17 mouse cellular contexts compared by ENCODE assay signal in genomic region chr9:108266261-108266935, GRCm38 (mm10). TPM values are rescaled to one million over a fixed set of nuclear protein-coding genes. Genes with fewer than 3 reads are reported as not detected.
DNase-seq lines count a peak whose midpoint lies in the region; ATAC-seq and TF ChIP-seq lines count a peak whose summit lies in the region.
"Had no signal": no experiment of that assay in that cellular context is flagged by ENCODE, and none has a peak within 500 bp of the region (broad histone marks: within the 10 kb centered on the region; RNA-seq: fewer than 3 reads in every experiment).

No protein-coding gene starts in this region.

- no peak overlapping the region for H3K4me2 ChIP-seq in heart, embryonic 11.5 days
- H3K4me2 ChIP-seq in forebrain, embryonic 14.5 days (ENCODE audit: low read length) = no peak overlapping the region
- H3K4me2 ChIP-seq: liver, embryonic 11.5 days; midbrain, embryonic 11.5 days; stomach, embryonic 15.5 days had no signal

- H3K27me3 ChIP-seq in heart, embryonic 11.5 days (ENCODE audit: control insufficient read depth, insufficient read depth, low read length) = no peaks in the 10 kb centered on the region
- H3K27me3 ChIP-seq in spleen, adult 2 months (ENCODE audit: control insufficient read depth, insufficient read depth, low read length) = no peaks in the 10 kb centered on the region
- no peaks in the 10 kb centered on the region for H3K27me3 ChIP-seq in forebrain, embryonic 14.5 days (replicated peaks; ENCODE audit: control insufficient read depth, insufficient read depth, low read length)
- no peaks in the 10 kb centered on the region for H3K27me3 ChIP-seq in limb, embryonic 10.5 days (ENCODE audit: low read depth, poor library complexity, severe bottlenecking)
- H3K27me3 ChIP-seq: stomach, embryonic 15.5 days had no signal

- DNase-seq in heart, adult 18-20 months = no peak
- DNase-seq in spleen, adult 2 months (ENCODE audit: low read depth in 1 of 2, low spot score in 2 of 2) = peak; percentile 8 to 54
- no peak for DNase-seq in spleen, postnatal 10 days (ENCODE audit: low spot score in 2 of 2)
- peak; percentile 22 for DNase-seq in NIH3T3 (ENCODE audit: low read depth)
- no peak for DNase-seq in cerebellum, postnatal 10 days
- DNase-seq in forebrain, embryonic 14.5 days (ENCODE audit: low spot score) = no peak
- DNase-seq in limb, embryonic 10.5 days (ENCODE audit: low spot score) = no peak
- DNase-seq: cerebellum, adult 11-12 months; lung, postnatal 14 days; right cerebral cortex, postnatal 25 days; thymus, postnatal 4 days had no signal

- TF ChIP-seq POLR2A in spleen, adult 2 months (IDR thresholded peaks at IDR 0.05; ENCODE audit: low read depth, low read length) = no peak

- peaks cover 39% of the 10 kb centered on the region for H3K4me1 ChIP-seq in heart, embryonic 11.5 days (ENCODE audit: control insufficient read depth, insufficient read depth, low read length)
- peaks cover 7% of the 10 kb centered on the region for H3K4me1 ChIP-seq in spleen, adult 2 months (ENCODE audit: control insufficient read depth, insufficient read depth, insufficient read length)
- H3K4me1 ChIP-seq in forebrain, embryonic 14.5 days (ENCODE audit: control insufficient read depth, insufficient read depth, low read length) = peaks cover 19% of the 10 kb centered on the region
- peaks cover 40% of the 10 kb centered on the region for H3K4me1 ChIP-seq in limb, embryonic 10.5 days

- no peak overlapping the region for H3K4me3 ChIP-seq in heart, embryonic 11.5 days (ENCODE audit: low read depth, low read length)
- H3K4me3 ChIP-seq in spleen, adult 2 months (ENCODE audit: extremely low read depth, insufficient read depth, insufficient read length) = no peak overlapping the region
- H3K4me3 ChIP-seq in forebrain, embryonic 14.5 days (ENCODE audit: low read depth, low read length) = no peak overlapping the region
- no peak overlapping the region for H3K4me3 ChIP-seq in limb, embryonic 10.5 days
- H3K4me3 ChIP-seq: stomach, embryonic 15.5 days had no signal

- H3K9me3 ChIP-seq in heart, embryonic 11.5 days (replicated peaks; ENCODE audit: control insufficient read depth, low read length) = no peaks in the 10 kb centered on the region
- no peaks in the 10 kb centered on the region for H3K9me3 ChIP-seq in forebrain, embryonic 14.5 days (replicated peaks; ENCODE audit: control insufficient read depth, low read length)
- no peaks in the 10 kb centered on the region for H3K9me3 ChIP-seq in limb, embryonic 10.5 days (replicated peaks)
- H3K9me3 ChIP-seq: stomach, embryonic 15.5 days had no signal

- TF ChIP-seq CTCF in spleen, adult 2 months (IDR thresholded peaks at IDR 0.05; ENCODE audit: extremely low read depth, insufficient read depth, insufficient read length, insufficient replicate concordance) = no peak

- peak overlapping the region; percentile 59; the same call in 1 of the 2 replicates for H3K27ac ChIP-seq in heart, embryonic 11.5 days (ENCODE audit: low read depth, low read length)
- peak overlapping the region; percentile 36 for H3K27ac ChIP-seq in spleen, adult 2 months (ENCODE audit: insufficient read depth, low read length)
- H3K27ac ChIP-seq in forebrain, embryonic 14.5 days (ENCODE audit: low read depth, low read length) = no peak overlapping the region
- H3K27ac ChIP-seq in limb, embryonic 10.5 days = no peak overlapping the region; the same call in 1 of the 2 replicates
- H3K27ac ChIP-seq: stomach, embryonic 15.5 days had no signal

- no peaks in the 10 kb centered on the region for H3K36me3 ChIP-seq in heart, embryonic 11.5 days (ENCODE audit: control insufficient read depth, insufficient read depth, low read length)
- H3K36me3 ChIP-seq in spleen, adult 2 months (ENCODE audit: control insufficient read depth, insufficient read depth, low read length) = no peaks in the 10 kb centered on the region
- no peaks in the 10 kb centered on the region for H3K36me3 ChIP-seq in forebrain, embryonic 14.5 days (ENCODE audit: control insufficient read depth, insufficient read depth, low read length)
- no peaks in the 10 kb centered on the region for H3K36me3 ChIP-seq in limb, embryonic 10.5 days
- H3K36me3 ChIP-seq: stomach, embryonic 15.5 days had no signal

- 45% methylated on average over 9 of the region's 10 CpGs for WGBS in heart, embryonic 11.5 days (ENCODE audit: insufficient replicate concordance)
- 47% methylated on average over 10 of the region's 10 CpGs for WGBS in spleen, adult 2 months
- 65% methylated on average over 10 of the region's 10 CpGs for WGBS in forebrain, embryonic 14.5 days
- WGBS in limb, embryonic 10.5 days = 67% methylated on average over 10 of the region's 10 CpGs

- no peak overlapping the region for H3K9ac ChIP-seq in heart, embryonic 11.5 days (ENCODE audit: low read depth, low read length)
- no peak overlapping the region for H3K9ac ChIP-seq in forebrain, embryonic 14.5 days (ENCODE audit: low read length)
- H3K9ac ChIP-seq: stomach, embryonic 15.5 days had no signal

- ATAC-seq in heart, embryonic 11.5 days (replicated peaks; ENCODE audit: insufficient number of reproducible peaks, low FRiP score, low TSS enrichment) = no peak
- ATAC-seq in forebrain, embryonic 14.5 days = no peak
- ATAC-seq: activated CD4-positive, CD25-positive, alpha-beta regulatory T cell, adult 4 months had no signal

RNA-seq across cellular contexts. Expression of gene Dag1, which starts 2.6 kb away (rescaled TPM):
- 115 and 149 TPM in 2 replicates for polyA plus RNA-seq in heart, embryonic 11.5 days (2014; fragmentation: Nextera tagmentation; extraction: Ambion mirVana)
- 100 to 1,000 TPM; 290 to 300 TPM for total RNA-seq in heart, adult 18-20 months (2021)
- 15.5 and 17.2 TPM in 2 replicates for polyA plus RNA-seq in spleen, adult 2 months (2012; rRNA removed)
- 42.0 and 49.6 TPM in 2 replicates for polyA plus RNA-seq in forebrain, embryonic 14.5 days (2014; fragmentation: Nextera tagmentation; extraction: Ambion mirVana)
- 59.6 and 59.9 TPM in 2 replicates for polyA plus RNA-seq in limb, embryonic 10.5 days (2016; fragmentation: Nextera tagmentation; extraction: Ambion mirVana)

RNA-seq across cellular contexts. Expression of gene Nicn1, which starts 23.8 kb away (rescaled TPM):
- 25.1 and 26.0 TPM in 2 replicates for polyA plus RNA-seq in heart, embryonic 11.5 days (2014; fragmentation: Nextera tagmentation; extraction: Ambion mirVana)
- total RNA-seq in heart, adult 18-20 months (2021) = 10 to 100 TPM; 22.2 to 25.6 TPM
- 4.2 and 4.6 TPM in 2 replicates for polyA plus RNA-seq in spleen, adult 2 months (2012; rRNA removed)
- polyA plus RNA-seq in forebrain, embryonic 14.5 days (2014; fragmentation: Nextera tagmentation; extraction: Ambion mirVana) = 113 and 126 TPM in 2 replicates
- 32.9 and 35.8 TPM in 2 replicates for polyA plus RNA-seq in limb, embryonic 10.5 days (2016; fragmentation: Nextera tagmentation; extraction: Ambion mirVana)

RNA-seq across cellular contexts. Expression of gene Amt, which starts 30.3 kb away (rescaled TPM):
- polyA plus RNA-seq in heart, embryonic 11.5 days (2014; fragmentation: Nextera tagmentation; extraction: Ambion mirVana) = 12.9 and 15.3 TPM in 2 replicates
- 1 to 10 TPM; 5.0 to 5.8 TPM for total RNA-seq in heart, adult 18-20 months (2021)
- 1.7 and 3.1 TPM in 2 replicates for polyA plus RNA-seq in spleen, adult 2 months (2012; rRNA removed)
- polyA plus RNA-seq in forebrain, embryonic 14.5 days (2014; fragmentation: Nextera tagmentation; extraction: Ambion mirVana) = 13.2 and 13.4 TPM in 2 replicates
- 23.1 and 24.8 TPM in 2 replicates for polyA plus RNA-seq in limb, embryonic 10.5 days (2016; fragmentation: Nextera tagmentation; extraction: Ambion mirVana)
- total RNA-seq: common myeloid progenitor, adult 5-6 weeks had no signal

RNA-seq across cellular contexts. Expression of gene Rhoa, which starts 39.5 kb away (rescaled TPM):
- polyA plus RNA-seq in heart, embryonic 11.5 days (2014; fragmentation: Nextera tagmentation; extraction: Ambion mirVana) = 252 and 277 TPM in 2 replicates
- total RNA-seq in heart, adult 18-20 months (2021) = 100 to 1,000 TPM; 229 to 232 TPM
- 89.7 and 90.3 TPM in 2 replicates for polyA plus RNA-seq in spleen, adult 2 months (2012; rRNA removed)
- 276 and 307 TPM in 2 replicates for polyA plus RNA-seq in forebrain, embryonic 14.5 days (2014; fragmentation: Nextera tagmentation; extraction: Ambion mirVana)
- 246 and 250 TPM in 2 replicates for polyA plus RNA-seq in limb, embryonic 10.5 days (2016; fragmentation: Nextera tagmentation; extraction: Ambion mirVana)

RNA-seq across cellular contexts. Expression of gene Tcta, which starts 39.6 kb away (rescaled TPM):
- polyA plus RNA-seq in heart, embryonic 11.5 days (2014; fragmentation: Nextera tagmentation; extraction: Ambion mirVana) = 28.5 and 34.7 TPM in 2 replicates
- total RNA-seq in heart, adult 18-20 months (2021) = 10 to 100 TPM; 67.6 to 76.8 TPM
- 17.9 and 19.7 TPM in 2 replicates for polyA plus RNA-seq in spleen, adult 2 months (2012; rRNA removed)
- 38.9 and 50.8 TPM in 2 replicates for polyA plus RNA-seq in forebrain, embryonic 14.5 days (2014; fragmentation: Nextera tagmentation; extraction: Ambion mirVana)
- 9.2 and 11.5 TPM in 2 replicates for polyA plus RNA-seq in limb, embryonic 10.5 days (2016; fragmentation: Nextera tagmentation; extraction: Ambion mirVana)

Comparison
In these comparisons a context has a peak if more than half of its experiments do, and no peak if none do; other contexts are left out.
1. DNase-seq: peak in spleen, adult 2 months (2 of 2) and NIH3T3 (single experiment); none in heart, adult 18-20 months (0 of 2), spleen, postnatal 10 days (0 of 2), cerebellum, postnatal 10 days (0 of 2), forebrain, embryonic 14.5 days (single experiment) and limb, embryonic 10.5 days (single experiment).
2. H3K27ac ChIP-seq: peak in heart, embryonic 11.5 days (single experiment) and spleen, adult 2 months (single experiment); none in forebrain, embryonic 14.5 days (single experiment) and limb, embryonic 10.5 days (single experiment).